Mouse (Mus musculus) heart, postnatal 0 days (tissue): ENCODE data around the gene Dek. TPM values are rescaled to one million over a fixed set of nuclear protein-coding genes. Genes with fewer than 3 reads are reported as not detected.

Experiments used
- ATAC-seq: fragments of 200-750 bp; cut with Nextera tagmentation; 2 replicates; pipeline ENCODE4 v1.8.0; 2017; ENCODE audit warnings: low read depth, moderate number of reproducible peaks, moderate library complexity; ENCODE audit not compliant: insufficient read depth
- DNase-seq: peaks from one replicate; pipeline ENCODE4 v3.0.0-alpha.2; 2016; ENCODE audit warnings: low spot score
- H3K27ac ChIP-seq: fragments of 300-500 bp; sonication (generic); 2 replicates; pipeline ENCODE4 v1.5.1; 2014; ENCODE audit warnings: low read depth, mild to moderate bottlenecking
- H3K27me3 ChIP-seq: fragments of 300-500 bp; sonication (generic); 2 replicates; pipeline ENCODE4 v1.6.1; 2014; ENCODE audit warnings: low read length, mixed read lengths; ENCODE audit not compliant: control insufficient read depth, insufficient read depth
- H3K36me3 ChIP-seq: fragments of 300-500 bp; sonication (generic); replicated peaks from 2 replicates; pipeline ENCODE4 v1.6.1; 2014; ENCODE audit warnings: low read length, mixed read lengths; ENCODE audit not compliant: control insufficient read depth, insufficient read depth
- H3K4me1 ChIP-seq: fragments of 300-500 bp; sonication (generic); 2 replicates; pipeline ENCODE4 v1.6.1; 2014; ENCODE audit warnings: antibody characterized with exemption; ENCODE audit not compliant: control insufficient read depth, insufficient read depth
- H3K4me2 ChIP-seq: fragments of 300-500 bp; sonication (generic); 2 replicates; pipeline ENCODE4 v1.6.1; 2014; ENCODE audit warnings: low read depth, mild to moderate bottlenecking, low read length, moderate library complexity
- H3K4me3 ChIP-seq: fragments of 300-500 bp; sonication (generic); 2 replicates; pipeline ENCODE4 v1.5.1; 2014; ENCODE audit warnings: low read depth, low read length
- H3K9ac ChIP-seq: fragments of 300-500 bp; sonication (generic); replicated peaks from 2 replicates; pipeline ENCODE4 v1.6.1; 2014; ENCODE audit warnings: low read depth, low read length, mixed read lengths
- H3K9me3 ChIP-seq: fragments of 300-500 bp; sonication (generic); replicated peaks from 2 replicates; pipeline ENCODE4 v1.6.1; 2016; ENCODE audit warnings: low read length; ENCODE audit not compliant: control insufficient read depth
- CTCF ChIP-seq: IDR thresholded peaks from 2 replicates; pipeline ENCODE4 v1.5.1; 2016; ENCODE audit warnings: antibody characterized with exemption, control low read depth, low read depth
- EP300 ChIP-seq: IDR thresholded peaks from 2 replicates; pipeline ENCODE4 v1.6.1; 2016; ENCODE audit warnings: antibody characterized with exemption, low read depth
- WGBS: fragments of 180-500 bp; shearing (Covaris S2); extraction: QIAGEN DNeasy Blood & Tissue Kit; methylation state at CpG from one replicate; pipeline ENCODE4 v1.1.7; 2014; 5-methylcytosine and 5-hydroxymethylcytosine counted together
- polyA plus RNA-seq: library from polyadenylated mRNA; unstranded; fragments of >200 nt; fragmentation: Nextera tagmentation; extraction: Ambion mirVana; gene quantifications from 2 replicates; pipeline ENCODE4 v1.2.1, GENCODE M21; 2015
- total RNA-seq: library from RNA; depleted of rRNA; stranded (reverse); fragments of >200 nt; gene quantifications from 2 replicates; pipeline ENCODE4 v1.2.3, GENCODE M21; 2014; ENCODE audit warnings: low replicate concordance; rRNA removed

The Dek gene
- 53.3 and 59.2 TPM in 2 replicates for total RNA-seq
- polyA plus RNA-seq, result 80.8 and 87.4 TPM in 2 replicates

GRCm38 (mm10) chr13:47105711-47106579 lies at the start of gene Dek:
Dek (minus strand) TSS chr13:47106201.
- H3K9me3 ChIP-seq, result no peaks in the 10 kb centered on the region
- DNase-seq, result peak; percentile 95
- H3K36me3 ChIP-seq, result peaks cover 14% of the 10 kb centered on the region; the same call in 1 of the 2 replicates
- peaks cover 17% of the 10 kb centered on the region for H3K4me1 ChIP-seq
- peak within 1 kb of the TSS; percentile 91 for H3K4me2 ChIP-seq
- peak within 1 kb of the TSS; percentile 98 for H3K9ac ChIP-seq
- H3K27ac ChIP-seq, result peak within 1 kb of the TSS; percentile 100
- peak; percentile 91 for ATAC-seq
- peak within 1 kb of the TSS; percentile 98 for H3K4me3 ChIP-seq
- under 1% methylated on average over 93 of the region's 129 CpGs for WGBS
- H3K27me3 ChIP-seq, result no peaks in the 10 kb centered on the region
- TF ChIP-seq CTCF, result peak; percentile 34
- no peak for TF ChIP-seq EP300

- WGBS, result 74% methylated on average over 4 of the region's 4 CpGs
- Histone ChIP-seq H3K4me1 (no peaks in the 10 kb centered on the region), H3K4me3 (no peak overlapping the region), H3K9me3 (no peaks in the 10 kb centered on the region), H3K27me3 (no peaks in the 10 kb centered on the region), H3K9ac (no peak overlapping the region), H3K36me3 (no peaks in the 10 kb centered on the region), H3K27ac (peak overlapping the region; percentile 40; the same call in 1 of the 2 replicates), H3K4me2 (no peak overlapping the region)
- no peak for DNase-seq
- ATAC-seq, result no peak
- no peak for TF ChIP-seq CTCF
- TF ChIP-seq EP300, result no peak
These were observed 48.9 kb upstream of the Dek start for GRCm38 (mm10) chr13:47154866-47155265.

- no peaks in the 10 kb centered on the region for H3K27me3 ChIP-seq
- H3K4me3 ChIP-seq, result no peak overlapping the region
- WGBS, result 75% methylated on average over 5 of the region's 5 CpGs
- H3K9me3 ChIP-seq, result no peaks in the 10 kb centered on the region
- TF ChIP-seq CTCF (no peak), EP300 (no peak)
- no peak overlapping the region for H3K9ac ChIP-seq
- H3K36me3 ChIP-seq, result no peaks in the 10 kb centered on the region
- H3K4me1 ChIP-seq, result peaks cover under 1% of the 10 kb centered on the region; the same call in 1 of the 2 replicates
- no peak for DNase-seq
- no peak overlapping the region for H3K4me2 ChIP-seq
- H3K27ac ChIP-seq, result no peak overlapping the region
- ATAC-seq, result no peak
These were observed 47.2 kb upstream of the Dek start for GRCm38 (mm10) chr13:47153206-47153605.

- Histone ChIP-seq H3K9ac (no peak overlapping the region), H3K4me3 (no peak overlapping the region), H3K27me3 (no peaks in the 10 kb centered on the region), H3K4me2 (no peak overlapping the region), H3K36me3 (no peaks in the 10 kb centered on the region), H3K27ac (no peak overlapping the region), H3K4me1 (peaks cover 3% of the 10 kb centered on the region; the same call in 1 of the 2 replicates), H3K9me3 (no peaks in the 10 kb centered on the region)
- TF ChIP-seq CTCF (peak; percentile 73), EP300 (no peak)
- ATAC-seq (no peak), DNase-seq (peak; percentile 71)
- 35% methylated on average over 7 of the region's 7 CpGs for WGBS
These were observed 46.4 kb upstream of the Dek start for GRCm38 (mm10) chr13:47152390-47152789.

- Histone ChIP-seq H3K9ac (no peak overlapping the region), H3K4me3 (no peak overlapping the region), H3K9me3 (no peaks in the 10 kb centered on the region), H3K27me3 (no peaks in the 10 kb centered on the region), H3K4me2 (no peak overlapping the region), H3K4me1 (peaks cover 3% of the 10 kb centered on the region; the same call in 1 of the 2 replicates), H3K27ac (no peak overlapping the region), H3K36me3 (no peaks in the 10 kb centered on the region)
- TF ChIP-seq EP300 (no peak), CTCF (no peak)
- DNase-seq (no peak), ATAC-seq (no peak)
- WGBS, result 96% methylated on average over 14 of the region's 14 CpGs
These were observed 45.1 kb upstream of the Dek start for GRCm38 (mm10) chr13:47151060-47151459.
